Mouse (Mus musculus) olfactory bulb, adult 2 months (tissue): ENCODE data around the gene Fancd2. TPM values are rescaled to one million over a fixed set of nuclear protein-coding genes. Genes with fewer than 3 reads are reported as not detected.
A peak's percentile ranks its signal among the peaks of the same experiment; 100 is the strongest.

Experiments used
- H3K27ac ChIP-seq: fragments of 200-500 bp; 2 replicates; pipeline ENCODE4 v1.5.1; 2012; ENCODE audit warnings: low read depth, low read length; ENCODE audit not compliant: insufficient read depth
- H3K4me1 ChIP-seq: fragments of 200-500 bp; 2 replicates; pipeline ENCODE4 v1.6.1; 2012; ENCODE audit warnings: low read length; ENCODE audit not compliant: control insufficient read depth, insufficient read depth
- H3K4me3 ChIP-seq: fragments of 200-500 bp; 2 replicates; pipeline ENCODE4 v1.5.1; 2012; ENCODE audit warnings: mild to moderate bottlenecking, low read depth, low read length, moderate library complexity; ENCODE audit not compliant: insufficient read depth
- CTCF ChIP-seq: fragments of 200-500 bp; IDR thresholded peaks from 2 replicates; pipeline ENCODE4 v1.5.1; 2012; ENCODE audit warnings: low read depth, mild to moderate bottlenecking, low read length, moderate library complexity; ENCODE audit not compliant: insufficient read depth
- POLR2A ChIP-seq: fragments of 200-500 bp; IDR thresholded peaks from 2 replicates; pipeline ENCODE4 v1.6.1; 2012; ENCODE audit warnings: mild to moderate bottlenecking, low read depth, low read length, moderate library complexity; ENCODE audit not compliant: insufficient read depth
- WGBS: fragments of 180-500 bp; shearing (Covaris S2); methylation state at CpG from one replicate; pipeline ENCODE4 v1.1.7; 2018; 5-methylcytosine and 5-hydroxymethylcytosine counted together
- polyA plus RNA-seq: library from polyadenylated mRNA; stranded (reverse); fragments of >200 nt; gene quantifications from 2 replicates; pipeline ENCODE4 v1.2.4, GENCODE M21; 2012; ENCODE audit warnings: low replicate concordance; ENCODE audit not compliant: missing spikeins, insufficient read depth, insufficient read length

The Fancd2 gene
- polyA plus RNA-seq, 1 experiment = not detected

DNA sequence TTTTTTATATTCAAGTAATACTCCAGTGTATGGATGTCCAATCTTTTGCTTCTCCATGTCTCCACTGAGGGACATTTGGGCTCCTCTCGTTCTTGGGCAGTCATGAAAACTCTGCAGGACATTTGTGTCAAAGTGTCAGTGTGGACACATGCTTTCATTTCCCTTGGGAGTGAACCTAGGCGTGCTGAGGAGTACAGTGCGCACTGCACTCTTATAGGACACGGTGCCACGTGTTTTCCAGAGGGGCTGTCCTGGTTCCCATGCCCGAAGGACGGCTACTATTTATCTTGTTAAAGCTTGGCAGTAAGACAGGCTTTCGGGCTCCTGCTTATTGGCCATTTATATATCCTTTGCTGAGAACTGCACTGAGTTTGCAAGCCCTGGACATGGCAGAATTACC, 111.1 kb downstream of the Fancd2 start:
- no peak for TF ChIP-seq CTCF
- no peak for TF ChIP-seq POLR2A
- WGBS = 77% methylated on average over 8 of the region's 8 CpGs
- no peaks in the 10 kb centered on the region; the same call in 1 of the 2 replicates for H3K4me1 ChIP-seq
- no peak overlapping the region for H3K27ac ChIP-seq
- no peak overlapping the region for H3K4me3 ChIP-seq

DNA sequence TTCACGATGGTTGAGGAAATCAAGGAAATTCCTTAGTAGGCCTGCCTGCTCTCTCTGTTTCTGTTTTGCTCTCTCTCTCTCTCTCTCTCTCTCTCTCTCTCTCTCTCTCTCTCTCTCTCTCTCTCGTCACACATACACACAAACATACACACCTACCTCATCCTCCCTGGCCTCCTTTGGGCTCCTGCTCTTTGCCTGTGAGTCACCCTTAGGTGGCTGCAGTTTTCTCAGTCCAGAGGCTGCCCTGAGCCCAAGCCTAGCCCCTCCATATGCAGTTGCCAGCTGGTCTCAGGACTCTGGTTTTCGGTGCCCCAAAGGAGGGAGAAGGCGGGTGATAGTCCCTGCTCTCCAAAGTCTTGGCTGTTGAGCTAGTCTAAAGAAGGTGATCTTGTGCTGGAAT, 111.5 kb downstream of the Fancd2 start:
- Histone ChIP-seq H3K27ac (no peak overlapping the region), H3K4me1 (no peaks in the 10 kb centered on the region; the same call in 1 of the 2 replicates), H3K4me3 (no peak overlapping the region)
- TF ChIP-seq POLR2A = no peak
- TF ChIP-seq CTCF = no peak
- 74% methylated on average over 4 of the region's 4 CpGs for WGBS

DNA sequence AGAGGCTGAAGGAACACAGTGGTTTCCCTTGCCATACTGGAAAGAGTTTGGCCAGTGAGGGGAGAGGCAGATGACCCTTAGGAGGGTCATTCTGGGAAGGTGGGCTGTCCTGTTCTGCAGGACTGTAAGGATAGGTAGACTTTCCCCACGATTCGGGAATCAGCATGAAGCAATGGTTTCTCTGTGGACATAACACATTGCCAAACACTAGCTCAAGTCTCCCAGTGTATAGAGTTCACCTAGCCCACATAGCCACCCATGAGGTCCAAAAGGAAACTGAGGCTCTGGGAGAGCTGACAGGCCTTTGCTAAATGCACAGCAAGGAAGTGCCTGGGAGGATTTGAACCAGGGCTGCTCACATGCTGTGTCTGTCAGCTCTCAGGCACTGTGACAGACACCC, 112.5 kb downstream of the Fancd2 start:
- Histone ChIP-seq H3K4me1 (no peaks in the 10 kb centered on the region; the same call in 1 of the 2 replicates), H3K4me3 (no peak overlapping the region), H3K27ac (peak overlapping the region; percentile 29; the same call in 1 of the 2 replicates)
- 88% methylated on average over 2 of the region's 2 CpGs for WGBS
- no peak for TF ChIP-seq CTCF
- no peak for TF ChIP-seq POLR2A

DNA sequence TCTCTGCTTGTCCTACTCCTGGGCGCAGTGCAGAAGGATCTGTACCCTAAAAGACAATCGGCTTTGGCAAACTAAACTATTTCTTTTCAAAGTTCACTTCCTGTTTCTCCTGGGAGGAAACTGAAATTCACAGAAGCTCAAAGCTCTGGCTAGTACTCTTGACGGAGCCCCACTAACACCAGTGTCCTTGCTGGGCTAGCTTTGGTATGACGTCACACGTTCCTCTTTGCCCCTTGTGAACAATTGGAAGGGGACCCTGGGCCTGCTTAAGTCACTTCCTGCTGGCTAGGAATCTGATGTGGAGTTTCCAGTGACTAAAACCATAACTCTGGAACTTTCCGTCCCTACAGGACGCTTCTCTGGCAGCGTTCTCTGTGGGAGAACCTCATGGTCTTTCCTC, 113.3 kb downstream of the Fancd2 start:
- no peak overlapping the region for H3K4me3 ChIP-seq
- no peak for TF ChIP-seq POLR2A
- no peaks in the 10 kb centered on the region; the same call in 1 of the 2 replicates for H3K4me1 ChIP-seq
- 77% methylated on average over 8 of the region's 8 CpGs for WGBS
- 0 out of 2 replicates have a peak overlapping the region, but pooled peaks have one; percentile 29 for H3K27ac ChIP-seq

Other genes with a start within 250 kb of the Fancd2 start
- gene Cpne9, start 249.4 kb upstream of the Fancd2 start, polyA plus RNA-seq = not detected in 2 replicates
- gene Brpf1, start 224.5 kb upstream of the Fancd2 start, polyA plus RNA-seq = not detected in 2 replicates
- gene Ogg1, start 204.7 kb upstream of the Fancd2 start, polyA plus RNA-seq = not detected in 2 replicates
- gene Camk1, start 187.7 kb upstream of the Fancd2 start, polyA plus RNA-seq = not detected in 2 replicates
- not detected in 2 replicates for gene Tada3, start 153.8 kb upstream of the Fancd2 start, polyA plus RNA-seq
- not detected in 2 replicates for gene Arpc4, start 153.6 kb upstream of the Fancd2 start, polyA plus RNA-seq
- gene Ttll3, start 142.4 kb upstream of the Fancd2 start, polyA plus RNA-seq = not detected in 2 replicates
- not detected in 2 replicates for gene Rpusd3, start 112.3 kb upstream of the Fancd2 start, polyA plus RNA-seq
- not detected in 2 replicates for gene Cidec, start 95.9 kb upstream of the Fancd2 start, polyA plus RNA-seq
- gene Jagn1, start 89.1 kb upstream of the Fancd2 start, polyA plus RNA-seq = not detected in 2 replicates
- not detected in 2 replicates for gene Il17re, start 73.2 kb upstream of the Fancd2 start, polyA plus RNA-seq
- not detected in 2 replicates for gene Il17rc, start 60.3 kb upstream of the Fancd2 start, polyA plus RNA-seq
- not detected in 2 replicates for gene Creld1, start 48.4 kb upstream of the Fancd2 start, polyA plus RNA-seq
- not detected in 2 replicates for gene Prrt3, start 29.8 kb upstream of the Fancd2 start, polyA plus RNA-seq
- not detected in 2 replicates for gene Emc3, start within 50 bp of the Fancd2 start, polyA plus RNA-seq
- gene Fancd2os, start 69.0 kb downstream of the Fancd2 start, polyA plus RNA-seq = not detected in 2 replicates
- not detected in 2 replicates for gene Brk1, start 73.1 kb downstream of the Fancd2 start, polyA plus RNA-seq
- gene Vhl, start 92.3 kb downstream of the Fancd2 start, polyA plus RNA-seq = not detected in 2 replicates
- not detected in 2 replicates for gene Irak2, start 106.8 kb downstream of the Fancd2 start, polyA plus RNA-seq
- not detected in 2 replicates for gene Tatdn2, start 165.4 kb downstream of the Fancd2 start, polyA plus RNA-seq
- not detected in 2 replicates for gene Ghrl, start 188.2 kb downstream of the Fancd2 start, polyA plus RNA-seq
- not detected in 2 replicates for gene Sec13, start 209.1 kb downstream of the Fancd2 start, polyA plus RNA-seq